Mouse (Mus musculus): ENCODE measurements around the gene D130052B06Rik. TPM values are rescaled to one million over a fixed set of nuclear protein-coding genes. Genes with fewer than 3 reads are reported as not detected.

D130052B06Rik gene
- polyA plus RNA-seq, 1 experiment from 2014 or later: 0.07 TPM

GRCm38 (mm10) chr11:33607784-33608183 lies 8.7 kb downstream of the D130052B06Rik start:
- no peak overlapping the region for H3K4me3 ChIP-seq
- no peaks in the 10 kb centered on the region for H3K27me3 ChIP-seq (ENCODE audit: insufficient read depth, poor library complexity, severe bottlenecking)
- H3K4me1 ChIP-seq (replicated peaks): peaks cover 18% of the 10 kb centered on the region
- peak; percentile 60 for DNase-seq (ENCODE audit: low spot score)
- H3K9me3 ChIP-seq: no peaks in the 10 kb centered on the region
- WGBS: 35% methylated on average over 3 of the region's 3 CpGs
- H3K36me3 ChIP-seq: no peaks in the 10 kb centered on the region
- peak overlapping the region; percentile 59; the same call in 1 of the 2 replicates for H3K27ac ChIP-seq

- Histone ChIP-seq H3K9me3 (no peaks in the 10 kb centered on the region), H3K4me1 (replicated peaks) (no peaks in the 10 kb centered on the region), H3K27ac (no peak overlapping the region), H3K36me3 (no peaks in the 10 kb centered on the region), H3K27me3 (ENCODE audit: insufficient read depth, poor library complexity, severe bottlenecking) (no peaks in the 10 kb centered on the region), H3K4me3 (no peak overlapping the region)
- WGBS: 9% methylated on average over 15 of the region's 15 CpGs
- DNase-seq (ENCODE audit: low spot score): peak; percentile 82
Observed at GRCm38 (mm10) chr11:33614218-33614617, 15.1 kb downstream of the D130052B06Rik start.

GRCm38 (mm10) chr11:33627136-33627742 lies 28.1 kb downstream of the D130052B06Rik start:
- Histone ChIP-seq H3K27ac (no peak overlapping the region), H3K27me3 (ENCODE audit: insufficient read depth, poor library complexity, severe bottlenecking) (no peaks in the 10 kb centered on the region), H3K9me3 (no peaks in the 10 kb centered on the region), H3K4me3 (no peak overlapping the region), H3K36me3 (no peaks in the 10 kb centered on the region), H3K4me1 (replicated peaks) (no peaks in the 10 kb centered on the region)
- WGBS: 90% methylated on average over 4 of the region's 4 CpGs
- DNase-seq (ENCODE audit: low spot score): no peak

GRCm38 (mm10) chr11:33637107-33637506 lies 38.0 kb downstream of the D130052B06Rik start:
- H3K9me3 ChIP-seq: no peaks in the 10 kb centered on the region
- no peaks in the 10 kb centered on the region for H3K27me3 ChIP-seq (ENCODE audit: insufficient read depth, poor library complexity, severe bottlenecking)
- no peak overlapping the region for H3K27ac ChIP-seq
- H3K4me1 ChIP-seq (replicated peaks): no peaks in the 10 kb centered on the region
- H3K36me3 ChIP-seq: no peaks in the 10 kb centered on the region
- WGBS: 92% methylated on average over 2 of the region's 2 CpGs
- H3K4me3 ChIP-seq: no peak overlapping the region
- no peak for DNase-seq (ENCODE audit: low spot score)

- Histone ChIP-seq H3K36me3 (no peaks in the 10 kb centered on the region), H3K4me3 (no peak overlapping the region), H3K27ac (no peak overlapping the region), H3K9me3 (no peaks in the 10 kb centered on the region), H3K27me3 (ENCODE audit: insufficient read depth, poor library complexity, severe bottlenecking) (no peaks in the 10 kb centered on the region), H3K4me1 (replicated peaks) (no peaks in the 10 kb centered on the region)
- DNase-seq (ENCODE audit: low spot score): no peak
- WGBS: 80% methylated on average over 2 of the region's 2 CpGs
Observed at GRCm38 (mm10) chr11:33649358-33649757, 50.3 kb downstream of the D130052B06Rik start.

GRCm38 (mm10) chr11:33654485-33654884 lies 55.4 kb downstream of the D130052B06Rik start:
- WGBS: 86% methylated on average over 2 of the region's 2 CpGs
- H3K36me3 ChIP-seq: no peaks in the 10 kb centered on the region
- no peak for DNase-seq (ENCODE audit: low spot score)

GRCm38 (mm10) chr11:33655221-33655620 lies 56.1 kb downstream of the D130052B06Rik start:
- no peaks in the 10 kb centered on the region for H3K9me3 ChIP-seq
- no peaks in the 10 kb centered on the region for H3K36me3 ChIP-seq
- 0 out of 2 replicates have a peak, but pooled peaks cover 3% of the 10 kb centered on the region for H3K4me1 ChIP-seq (replicated peaks)
- 79% methylated on average over 3 of the region's 3 CpGs for WGBS
- no peak overlapping the region for H3K4me3 ChIP-seq
- no peaks in the 10 kb centered on the region for H3K27me3 ChIP-seq (ENCODE audit: insufficient read depth, poor library complexity, severe bottlenecking)
- H3K27ac ChIP-seq: no peak overlapping the region
- no peak for DNase-seq (ENCODE audit: low spot score)

More at GRCm38 (mm10) chr11:33654485-33654884, 55.4 kb downstream of the D130052B06Rik start:
- no peak overlapping the region for H3K27ac ChIP-seq
- H3K27me3 ChIP-seq (ENCODE audit: insufficient read depth, poor library complexity, severe bottlenecking): no peaks in the 10 kb centered on the region
- no peak overlapping the region for H3K4me3 ChIP-seq
- H3K9me3 ChIP-seq: no peaks in the 10 kb centered on the region
- 0 out of 2 replicates have a peak, but pooled peaks cover 3% of the 10 kb centered on the region for H3K4me1 ChIP-seq (replicated peaks)

- Histone ChIP-seq H3K4me1 (replicated peaks) (0 out of 2 replicates have a peak, but pooled peaks cover 3% of the 10 kb centered on the region), H3K4me3 (no peak overlapping the region), H3K27me3 (ENCODE audit: insufficient read depth, poor library complexity, severe bottlenecking) (no peaks in the 10 kb centered on the region), H3K27ac (no peak overlapping the region), H3K9me3 (no peaks in the 10 kb centered on the region), H3K36me3 (no peaks in the 10 kb centered on the region)
- WGBS: 80% methylated on average over 7 of the region's 7 CpGs
- no peak for DNase-seq (ENCODE audit: low spot score)
Observed at GRCm38 (mm10) chr11:33655861-33656593, 56.9 kb downstream of the D130052B06Rik start.

GRCm38 (mm10) chr11:33660016-33660913 lies 61.2 kb downstream of the D130052B06Rik start:
- Histone ChIP-seq H3K27me3 (ENCODE audit: insufficient read depth, poor library complexity, severe bottlenecking) (no peaks in the 10 kb centered on the region), H3K27ac (no peak overlapping the region), H3K9me3 (no peaks in the 10 kb centered on the region), H3K4me3 (no peak overlapping the region), H3K36me3 (no peaks in the 10 kb centered on the region), H3K4me1 (replicated peaks) (0 out of 2 replicates have a peak, but pooled peaks cover 3% of the 10 kb centered on the region)
- DNase-seq (ENCODE audit: low spot score): no peak
- WGBS: 85% methylated on average over 13 of the region's 13 CpGs

- Histone ChIP-seq H3K4me1 (replicated peaks) (peaks cover 4% of the 10 kb centered on the region; the same call in 1 of the 2 replicates), H3K4me3 (no peak overlapping the region), H3K36me3 (no peaks in the 10 kb centered on the region), H3K9me3 (no peaks in the 10 kb centered on the region), H3K27ac (no peak overlapping the region), H3K27me3 (ENCODE audit: insufficient read depth, poor library complexity, severe bottlenecking) (no peaks in the 10 kb centered on the region)
- WGBS: 83% methylated on average over 2 of the region's 2 CpGs
- DNase-seq (ENCODE audit: low spot score): no peak
Observed at GRCm38 (mm10) chr11:33663599-33663998, 64.5 kb downstream of the D130052B06Rik start.

GRCm38 (mm10) chr11:33668376-33668775 lies 69.3 kb downstream of the D130052B06Rik start:
- H3K27me3 ChIP-seq (ENCODE audit: insufficient read depth, poor library complexity, severe bottlenecking): no peaks in the 10 kb centered on the region
- H3K9me3 ChIP-seq: no peaks in the 10 kb centered on the region
- H3K36me3 ChIP-seq: no peaks in the 10 kb centered on the region
- WGBS: 73% methylated on average over 6 of the region's 6 CpGs
- DNase-seq (ENCODE audit: low spot score): no peak
- no peak overlapping the region for H3K4me3 ChIP-seq
- no peak overlapping the region for H3K27ac ChIP-seq
- peaks cover 4% of the 10 kb centered on the region; the same call in 1 of the 2 replicates for H3K4me1 ChIP-seq (replicated peaks)

- H3K9me3 ChIP-seq: no peaks in the 10 kb centered on the region
- DNase-seq (ENCODE audit: low spot score): no peak
- no peak overlapping the region for H3K4me3 ChIP-seq
- peaks cover 4% of the 10 kb centered on the region; the same call in 1 of the 2 replicates for H3K4me1 ChIP-seq (replicated peaks)
- WGBS: 77% methylated on average over 10 of the region's 10 CpGs
- no peak overlapping the region for H3K27ac ChIP-seq
- H3K36me3 ChIP-seq: no peaks in the 10 kb centered on the region
- no peaks in the 10 kb centered on the region for H3K27me3 ChIP-seq (ENCODE audit: insufficient read depth, poor library complexity, severe bottlenecking)
Observed at GRCm38 (mm10) chr11:33670105-33670965, 71.2 kb downstream of the D130052B06Rik start.
